Mouse (Mus musculus): ENCODE results near the gene Mrps16.

- TF ChIP-seq GATA1 (IDR thresholded peaks at IDR 0.05; ENCODE audit: low read length), result no peak
- no peak for TF ChIP-seq TAL1 (IDR thresholded peaks at IDR 0.05; ENCODE audit: low read length)
Observed at GRCm38 (mm10) chr14:20363230-20363629, 30.2 kb downstream of the Mrps16 start.
